Mouse (Mus musculus) forebrain, embryonic 14.5 days (tissue): Measurements from ENCODE around the gene Armh3. TPM values are rescaled to one million over a fixed set of nuclear protein-coding genes. Genes with fewer than 3 reads are reported as not detected.

ENCODE experiments used
- ATAC-seq: fragments of 200-750 bp; cut with Nextera tagmentation; 2 replicates; pipeline ENCODE4 v1.8.0; 2017; ENCODE audit warnings: mild to moderate bottlenecking, moderate library complexity
- DNase-seq: peaks from one replicate; pipeline ENCODE4 v3.0.0-alpha.2; 2015; ENCODE audit warnings: low spot score
- H3K27ac ChIP-seq: fragments of 300-500 bp; sonication (generic); 2 replicates; pipeline ENCODE4 v1.5.1; 2014; ENCODE audit warnings: low read depth, mild to moderate bottlenecking, control low read depth, low read length, moderate library complexity
- H3K27me3 ChIP-seq: fragments of 300-500 bp; sonication (generic); replicated peaks from 2 replicates; pipeline ENCODE4 v1.6.1; 2014; ENCODE audit warnings: low read length, control low read depth, mixed read lengths; ENCODE audit not compliant: control insufficient read depth, insufficient read depth
- H3K36me3 ChIP-seq: fragments of 300-500 bp; sonication (generic); 2 replicates; pipeline ENCODE4 v1.6.1; 2014; ENCODE audit warnings: low read length, control low read depth; ENCODE audit not compliant: control insufficient read depth, insufficient read depth
- H3K4me1 ChIP-seq: fragments of 300-500 bp; sonication (generic); 2 replicates; pipeline ENCODE4 v1.6.1; 2014; ENCODE audit warnings: antibody characterized with exemption, low read length, control low read depth; ENCODE audit not compliant: control insufficient read depth, insufficient read depth
- H3K4me2 ChIP-seq: fragments of 300-500 bp; sonication (generic); 2 replicates; pipeline ENCODE4 v1.6.1; 2014; ENCODE audit warnings: mild to moderate bottlenecking, control low read depth, low read length
- H3K4me3 ChIP-seq: fragments of 300-500 bp; sonication (generic); 2 replicates; pipeline ENCODE4 v1.5.1; 2014; ENCODE audit warnings: low read depth, low read length, control low read depth
- H3K9ac ChIP-seq: fragments of 300-500 bp; sonication (generic); 2 replicates; pipeline ENCODE4 v1.6.1; 2014; ENCODE audit warnings: mild to moderate bottlenecking, low read length, control low read depth, moderate library complexity
- H3K9me3 ChIP-seq: fragments of 300-500 bp; sonication (generic); replicated peaks from 2 replicates; pipeline ENCODE4 v1.6.1; 2016; ENCODE audit warnings: low read length, control low read depth, mixed read lengths; ENCODE audit not compliant: control insufficient read depth
- WGBS: fragments of 180-500 bp; shearing (Covaris S2); extraction: QIAGEN DNeasy Blood & Tissue Kit; methylation state at CpG from one replicate; pipeline ENCODE4 v1.1.7; 2014; 5-methylcytosine and 5-hydroxymethylcytosine counted together
- polyA plus RNA-seq: library from polyadenylated mRNA; unstranded; fragments of >200 nt; fragmentation: Nextera tagmentation; extraction: Ambion mirVana; gene quantifications from 2 replicates; pipeline ENCODE4 v1.2.1, GENCODE M21; 2014

The Armh3 gene
- polyA plus RNA-seq, 1 experiment from 2014 or later = 17.0 TPM

DNA sequence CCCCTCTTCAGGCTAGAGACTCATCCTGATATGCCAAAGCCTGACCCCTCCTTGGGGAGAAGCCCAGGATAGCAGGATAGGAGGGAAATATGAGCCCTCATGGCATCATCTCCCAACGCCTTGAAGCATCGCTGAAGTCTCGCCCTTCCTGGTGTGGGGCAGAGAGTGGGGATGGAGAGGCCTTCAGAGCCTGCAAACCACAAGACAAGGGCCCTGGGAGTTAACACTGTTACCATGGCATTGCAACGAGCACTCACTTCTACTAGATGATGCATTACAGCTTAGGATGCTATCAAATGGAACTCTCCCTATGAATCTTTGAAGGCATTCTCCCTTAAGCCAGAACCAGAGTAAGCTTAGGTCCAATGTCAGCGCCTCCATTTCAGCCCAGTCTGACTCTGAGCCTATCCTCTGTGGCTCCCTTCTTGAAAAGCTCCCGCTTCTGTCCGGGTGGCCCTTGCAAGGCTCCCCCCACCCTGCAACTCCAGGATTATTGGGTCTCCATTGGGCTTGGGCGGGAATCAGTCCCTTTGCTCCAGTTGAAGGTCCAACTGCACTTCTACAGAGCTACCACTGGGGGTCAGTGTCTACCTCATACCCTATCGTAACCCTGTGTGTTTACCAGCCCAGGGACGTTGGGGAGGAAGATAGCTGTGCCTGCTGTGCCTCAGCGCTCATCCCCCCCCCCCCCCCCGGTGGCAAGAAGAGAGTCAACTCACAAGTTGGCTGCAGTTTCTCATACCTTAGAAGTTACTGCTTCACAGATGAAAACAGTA is 193.5 kb downstream of the Armh3 start:
- WGBS = 26% methylated on average over 12 of the region's 12 CpGs
- Histone ChIP-seq H3K4me3 (no peak overlapping the region), H3K36me3 (no peaks in the 10 kb centered on the region), H3K27ac (no peak overlapping the region), H3K4me2 (no peak overlapping the region), H3K9me3 (no peaks in the 10 kb centered on the region), H3K9ac (no peak overlapping the region), H3K4me1 (no peaks in the 10 kb centered on the region), H3K27me3 (no peaks in the 10 kb centered on the region)
- DNase-seq = peak; percentile 73
- ATAC-seq = peak; percentile 67; the same call in 1 of the 2 replicates

DNA sequence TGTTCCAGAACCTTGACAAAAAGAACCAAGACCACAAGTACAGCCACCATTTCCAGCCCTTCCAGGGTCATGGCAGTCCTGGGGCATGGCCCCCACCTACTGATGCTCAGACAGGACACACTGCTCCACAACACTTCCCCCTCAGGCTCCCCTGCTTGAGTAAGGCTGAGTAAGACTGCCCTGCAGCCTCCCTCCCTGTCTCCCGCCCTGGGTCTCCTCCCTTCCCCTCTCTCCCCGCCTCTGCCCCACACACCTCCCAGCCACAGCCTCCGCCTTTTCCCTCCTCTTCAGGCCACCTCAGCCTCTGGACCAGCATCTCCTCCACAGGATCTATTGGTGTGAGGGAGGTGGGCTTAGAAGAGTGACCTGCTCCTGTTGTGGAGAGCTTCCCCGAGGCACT is 194.9 kb downstream of the Armh3 start:
- no peak for DNase-seq
- WGBS = 26% methylated on average over 4 of the region's 4 CpGs
- Histone ChIP-seq H3K9me3 (no peaks in the 10 kb centered on the region), H3K9ac (0 out of 2 replicates have a peak overlapping the region, but pooled peaks have one; percentile 17), H3K4me2 (no peak overlapping the region), H3K36me3 (no peaks in the 10 kb centered on the region), H3K4me1 (no peaks in the 10 kb centered on the region), H3K4me3 (no peak overlapping the region), H3K27me3 (no peaks in the 10 kb centered on the region), H3K27ac (no peak overlapping the region)
- no peak for ATAC-seq

DNA sequence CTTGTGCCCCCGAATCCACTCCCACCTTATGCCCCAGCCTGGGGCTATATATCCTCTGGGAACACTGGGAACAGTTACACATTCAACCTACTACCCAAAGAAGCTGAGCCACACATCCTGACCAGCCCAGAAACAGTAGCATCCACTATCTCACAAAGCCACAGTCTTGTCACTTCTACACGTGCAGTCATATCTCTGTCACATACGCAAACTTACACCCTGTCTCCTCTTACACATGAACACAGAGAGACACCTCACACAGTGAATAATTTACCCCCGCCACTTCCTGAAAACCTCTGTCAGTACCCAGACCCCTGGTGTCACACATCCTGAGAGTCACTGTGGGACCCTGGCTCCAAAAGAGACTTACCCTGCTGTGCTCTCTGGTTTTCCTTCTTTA is 195.6 kb downstream of the Armh3 start:
- H3K27ac ChIP-seq = no peak overlapping the region
- ATAC-seq (no peak), DNase-seq (no peak)
- no peak overlapping the region for H3K4me3 ChIP-seq
- H3K9ac ChIP-seq = no peak overlapping the region
- no peak overlapping the region for H3K4me2 ChIP-seq
- H3K9me3 ChIP-seq = no peaks in the 10 kb centered on the region
- no peaks in the 10 kb centered on the region for H3K27me3 ChIP-seq
- no peaks in the 10 kb centered on the region for H3K4me1 ChIP-seq
- no peaks in the 10 kb centered on the region for H3K36me3 ChIP-seq
- whole genome bisulfite sequencing = 77% methylated on average over 4 of the region's 4 CpGs

DNA sequence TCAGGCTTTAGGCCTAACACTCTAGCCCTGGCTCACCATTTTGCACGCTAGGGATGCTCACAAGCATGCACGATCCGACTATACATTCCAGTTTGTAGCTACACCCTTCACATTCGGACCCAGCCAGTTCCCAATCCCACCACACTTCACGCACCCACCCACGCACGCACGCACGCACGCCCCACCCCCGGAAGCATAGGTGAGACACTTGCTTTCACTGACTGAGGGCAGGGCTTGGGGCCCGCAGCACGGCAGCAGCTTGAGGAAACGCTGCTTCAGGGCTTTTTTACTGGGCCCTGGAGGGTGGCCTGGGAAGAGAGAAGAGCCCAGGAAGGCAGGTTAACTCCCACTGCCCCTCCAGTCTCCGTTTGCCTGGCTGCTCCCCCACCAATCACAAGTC is 201.4 kb downstream of the Armh3 start:
- ATAC-seq = no peak
- Histone ChIP-seq H3K4me3 (no peak overlapping the region), H3K27me3 (no peaks in the 10 kb centered on the region), H3K4me1 (no peaks in the 10 kb centered on the region), H3K4me2 (no peak overlapping the region), H3K9me3 (no peaks in the 10 kb centered on the region), H3K9ac (no peak overlapping the region), H3K27ac (no peak overlapping the region), H3K36me3 (no peaks in the 10 kb centered on the region)
- WGBS = 74% methylated on average over 15 of the region's 15 CpGs
- DNase-seq = no peak

DNA sequence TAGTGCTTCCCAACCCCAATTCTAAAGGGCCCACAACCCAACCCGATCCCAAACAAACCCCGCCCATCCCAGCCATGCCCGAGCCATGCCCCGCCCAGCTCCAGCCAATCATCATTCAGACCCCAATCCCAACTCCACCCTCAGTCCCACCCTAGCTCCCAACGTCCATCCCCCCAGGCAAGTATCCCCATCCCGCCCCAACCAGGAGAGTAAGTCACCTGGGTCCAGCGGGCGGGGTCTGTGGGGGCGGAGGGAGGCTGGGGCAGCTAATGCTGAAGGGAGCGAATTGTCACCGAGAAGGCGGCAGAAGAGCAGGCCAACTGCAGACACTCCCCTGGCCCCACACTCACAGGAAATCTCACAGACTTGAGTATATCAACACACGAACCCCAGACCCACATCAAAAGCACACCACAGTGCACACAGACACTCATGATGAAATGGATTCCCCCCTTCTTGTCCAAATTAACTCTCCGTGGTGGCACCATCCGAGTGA is 202.2 kb downstream of the Armh3 start:
- H3K9ac ChIP-seq = no peak overlapping the region; the same call in 1 of the 2 replicates
- WGBS = 9% methylated on average over 15 of the region's 15 CpGs
- 0 out of 2 replicates have a peak overlapping the region, but pooled peaks have one; percentile 4 for H3K4me3 ChIP-seq

DNA sequence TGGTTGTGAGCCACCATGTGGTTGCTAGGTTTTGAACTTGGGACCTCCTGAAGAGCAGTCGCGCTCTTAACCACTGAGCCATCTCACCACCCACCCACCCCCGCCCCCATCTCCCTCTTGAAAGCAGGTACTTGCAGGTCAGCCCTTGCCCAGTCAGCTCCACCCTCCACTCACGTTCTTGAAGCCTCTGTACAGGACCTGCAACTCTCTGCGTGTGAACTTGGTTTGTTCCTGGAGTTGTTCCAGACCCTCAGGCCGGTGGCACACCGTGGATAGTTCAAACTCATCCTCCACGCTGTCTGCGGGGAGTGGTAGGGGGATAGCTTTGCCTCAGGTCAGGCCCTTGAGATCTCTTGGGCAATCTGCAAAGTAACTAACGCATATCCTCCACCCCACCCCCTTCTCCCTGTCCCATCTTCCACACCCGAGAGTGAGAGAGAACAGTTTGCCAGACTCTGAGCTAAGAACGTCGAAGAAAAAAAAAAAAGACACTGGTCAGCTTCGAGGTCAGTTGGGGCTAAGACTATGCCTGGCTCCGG is 202.8 kb downstream of the Armh3 start:
- H3K4me1 ChIP-seq = no peaks in the 10 kb centered on the region
- ATAC-seq (no peak), DNase-seq (no peak)
- no peak overlapping the region for H3K4me3 ChIP-seq
- no peaks in the 10 kb centered on the region for H3K9me3 ChIP-seq
- H3K4me2 ChIP-seq = peak overlapping the region; percentile 33; the same call in 1 of the 2 replicates
- 43% methylated on average over 15 of the region's 15 CpGs for WGBS
- H3K27me3 ChIP-seq = no peaks in the 10 kb centered on the region
- H3K36me3 ChIP-seq = no peaks in the 10 kb centered on the region
- H3K27ac ChIP-seq = no peak overlapping the region
- H3K9ac ChIP-seq = no peak overlapping the region

More for the DNA sequence above, 202.2 kb downstream of the Armh3 start:
- H3K27ac ChIP-seq = no peak overlapping the region
- H3K4me1 ChIP-seq = no peaks in the 10 kb centered on the region
- peak overlapping the region; percentile 33 for H3K4me2 ChIP-seq
- ATAC-seq (no peak), DNase-seq (no peak)
- H3K27me3 ChIP-seq = no peaks in the 10 kb centered on the region
- H3K36me3 ChIP-seq = no peaks in the 10 kb centered on the region
- no peaks in the 10 kb centered on the region for H3K9me3 ChIP-seq

DNA sequence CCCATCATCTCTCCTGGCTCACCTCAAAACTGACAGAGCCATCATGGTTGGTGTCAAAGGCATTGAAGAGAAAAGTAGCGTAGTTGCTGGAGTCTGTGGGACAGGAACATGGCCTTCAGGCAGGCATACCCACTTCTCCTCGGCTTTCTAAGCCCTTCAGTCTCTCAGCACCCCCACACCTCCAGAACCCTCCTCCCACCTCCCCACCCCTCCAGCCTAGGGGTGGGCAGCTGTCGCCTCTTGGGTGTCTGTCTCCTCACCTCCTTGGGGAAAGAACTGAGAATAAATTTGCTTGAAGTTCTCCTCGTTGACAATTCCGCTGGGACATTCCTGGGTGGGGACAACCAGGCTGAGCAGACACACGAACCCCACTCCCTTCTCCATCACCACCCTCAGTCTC is 203.6 kb downstream of the Armh3 start:
- Histone ChIP-seq H3K4me3 (no peak overlapping the region), H3K27me3 (no peaks in the 10 kb centered on the region), H3K9me3 (no peaks in the 10 kb centered on the region), H3K27ac (no peak overlapping the region), H3K9ac (no peak overlapping the region), H3K4me1 (no peaks in the 10 kb centered on the region), H3K36me3 (no peaks in the 10 kb centered on the region), H3K4me2 (no peak overlapping the region)
- no peak for DNase-seq
- ATAC-seq = no peak
- WGBS = 88% methylated on average over 6 of the region's 6 CpGs

DNA sequence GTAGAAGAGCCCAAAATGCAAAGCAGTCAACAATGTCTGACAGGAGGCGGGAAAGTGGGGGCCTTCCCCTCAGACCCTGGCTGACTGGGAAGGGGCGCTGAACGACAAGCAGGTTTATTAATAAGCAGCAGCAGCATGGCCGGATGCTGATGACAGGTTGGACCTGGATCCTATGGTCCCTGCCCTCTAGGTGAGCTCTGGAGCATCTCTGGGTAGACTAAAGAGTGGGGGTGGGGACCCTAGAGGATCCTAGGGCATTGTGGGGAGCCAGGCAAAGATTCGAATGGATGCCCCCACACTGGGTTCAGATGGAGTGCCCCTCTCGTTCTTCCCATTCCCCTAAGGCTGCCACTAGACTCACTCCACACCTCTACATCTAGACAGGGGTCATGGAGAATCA is 205.9 kb downstream of the Armh3 start:
- no peak overlapping the region for H3K4me2 ChIP-seq
- WGBS = 88% methylated on average over 6 of the region's 6 CpGs
- no peaks in the 10 kb centered on the region for H3K4me1 ChIP-seq
- no peak overlapping the region for H3K9ac ChIP-seq
- H3K27ac ChIP-seq = no peak overlapping the region
- no peaks in the 10 kb centered on the region for H3K9me3 ChIP-seq
- no peak overlapping the region for H3K4me3 ChIP-seq
- no peak for ATAC-seq
- DNase-seq = no peak
- no peaks in the 10 kb centered on the region for H3K36me3 ChIP-seq
- no peaks in the 10 kb centered on the region for H3K27me3 ChIP-seq
